Mouse (Mus musculus) thymus, adult 2 months (tissue): Measurements from ENCODE around the gene Srd5a1.

Source experiments
- CTCF ChIP-seq: fragments of 200-500 bp; IDR thresholded peaks from 2 replicates; pipeline ENCODE4 v1.5.1; 2012; ENCODE audit warnings: mild to moderate bottlenecking, control low read depth, low read length, moderate library complexity, borderline replicate concordance; ENCODE audit not compliant: control insufficient read depth, poor library complexity, insufficient read depth; ENCODE audit errors: extremely low read depth
- POLR2A ChIP-seq: fragments of 200-500 bp; IDR thresholded peaks from 2 replicates; pipeline ENCODE4 v1.6.1; 2012; ENCODE audit warnings: mild to moderate bottlenecking, low read length, control low read depth, moderate library complexity; ENCODE audit not compliant: control insufficient read depth, poor library complexity, insufficient read depth; ENCODE audit errors: extremely low read depth

- TF ChIP-seq POLR2A: no peak
- TF ChIP-seq CTCF: no peak
Observed at GRCm38 (mm10) chr13:69576676-69577075, 34.6 kb downstream of the Srd5a1 start.
